Mouse (Mus musculus) cortical plate, adult 2 months (tissue): ENCODE data around the gene Rapgef2.

Source experiments
- CTCF ChIP-seq: fragments of 200-500 bp; IDR thresholded peaks from 2 replicates; pipeline ENCODE4 v1.5.1; 2011; ENCODE audit warnings: mild to moderate bottlenecking, control low read depth, low read length; ENCODE audit not compliant: insufficient read depth; ENCODE audit errors: extremely low read depth
- POLR2A ChIP-seq: fragments of 200-500 bp; IDR thresholded peaks from 2 replicates; pipeline ENCODE4 v1.6.1; 2011; ENCODE audit warnings: mild to moderate bottlenecking, low read length, control low read depth; ENCODE audit not compliant: insufficient read depth; ENCODE audit errors: extremely low read depth

DNA sequence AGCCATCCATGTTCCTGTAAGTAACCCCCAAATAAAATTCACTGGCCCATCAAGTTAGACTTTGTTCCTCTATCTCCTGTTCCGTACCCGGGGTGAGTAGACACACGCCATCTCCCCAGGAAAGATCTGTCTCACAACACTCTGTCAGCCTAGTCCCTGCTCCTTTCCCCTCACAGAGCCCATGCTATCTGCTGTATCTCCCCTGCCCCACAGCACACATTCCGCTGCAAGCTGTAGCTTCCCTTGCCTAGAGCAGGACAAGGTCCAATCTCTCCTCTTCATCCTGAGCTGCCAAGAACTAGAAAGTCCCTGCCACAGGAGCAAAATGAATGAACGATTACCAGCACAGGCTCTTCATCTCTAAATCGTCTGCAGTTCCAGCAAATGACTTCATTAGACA lies 184.6 kb downstream of the Rapgef2 start:
- TF ChIP-seq POLR2A (no peak), CTCF (no peak)
